Mouse (Mus musculus): Measurements from ENCODE around the gene Olfr523.

GRCm38 (mm10) chr7:140208677-140209076, 35.7 kb downstream of the Olfr523 start:
- TF ChIP-seq CTCF (IDR thresholded peaks at IDR 0.05; ENCODE audit: extremely low read depth, insufficient read length, insufficient replicate concordance, low read depth, low read length), result no peak
- no peak for TF ChIP-seq POLR2A (IDR thresholded peaks at IDR 0.05; ENCODE audit: low read depth, low read length)

All from small intestine, adult 2 months (tissue).